Comparison of ENCODE assay signal across 13 mouse cellular contexts in the genomic region with DNA sequence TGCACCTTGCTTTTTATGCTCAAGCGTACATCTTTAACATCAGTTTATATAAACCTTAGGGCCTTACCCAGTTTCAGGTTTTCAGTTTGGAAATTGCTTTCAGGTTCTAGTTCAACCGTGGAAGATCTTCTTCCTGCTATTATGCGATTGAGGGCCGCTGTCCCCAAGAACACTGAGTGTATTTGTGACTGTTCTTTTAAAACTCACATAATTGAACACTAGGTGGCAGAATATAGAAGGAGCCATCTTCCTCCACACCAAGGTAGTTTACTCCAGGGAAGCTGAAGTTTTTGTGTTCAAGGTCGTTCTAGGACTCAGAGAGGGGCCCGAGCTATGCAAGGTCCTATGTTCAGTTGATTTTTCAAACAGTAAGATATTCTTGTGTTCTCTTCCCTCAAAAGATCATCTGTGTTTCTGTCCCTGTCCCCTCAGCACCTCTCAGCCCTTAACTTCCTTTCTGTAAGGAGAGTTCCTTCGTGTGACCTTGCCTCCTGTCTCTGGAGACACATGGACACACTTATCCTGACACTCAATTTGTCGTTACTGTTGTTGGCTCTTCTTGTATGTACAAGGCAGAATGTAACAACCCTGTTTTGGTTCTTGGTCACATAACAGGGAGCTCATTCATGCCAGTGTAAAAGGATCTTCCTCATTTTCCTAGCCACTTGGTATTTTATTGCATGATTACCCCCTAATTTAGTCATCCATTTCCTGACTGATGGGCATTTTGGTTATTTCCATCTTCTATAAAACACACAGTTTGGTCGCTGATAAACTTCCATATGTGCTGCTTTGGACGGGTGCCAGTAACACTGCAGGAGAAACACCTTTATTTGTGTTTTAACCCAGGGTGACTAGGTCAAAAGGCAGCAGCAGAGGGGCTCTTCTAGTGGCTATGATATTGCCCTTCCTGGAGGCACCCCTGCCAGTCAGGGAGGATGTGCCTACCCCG. TPM values are rescaled to one million over a fixed set of nuclear protein-coding genes. Genes with fewer than 3 reads are reported as not detected.
DNase-seq lines count a peak whose midpoint lies in the region; ATAC-seq and TF ChIP-seq lines count a peak whose summit lies in the region.
"Had no signal": no experiment of that assay in that cellular context is flagged by ENCODE, and none has a peak within 500 bp of the region (broad histone marks: within the 10 kb centered on the region; RNA-seq: fewer than 3 reads in every experiment).

No protein-coding gene starts in this region.

- DNase-seq in frontal cortex, postnatal 36 days (ENCODE audit: low spot score in 2 of 2): no peak
- peak; percentile 53 for DNase-seq in lung, embryonic 14.5 days
- DNase-seq in lung, adult 18-20 months: no peak
- no peak for DNase-seq in urinary bladder, adult 2 months (ENCODE audit: low spot score)
- DNase-seq in ovary, adult 18-20 months (ENCODE audit: low spot score): no peak
- DNase-seq: kidney, adult 11 months had no signal

- no peak overlapping the region for H3K4me2 ChIP-seq in lung, embryonic 14.5 days
- H3K4me2 ChIP-seq: limb, embryonic 13.5 days had no signal

- no peak overlapping the region for H3K4me3 ChIP-seq in lung, embryonic 14.5 days (ENCODE audit: low read depth, low read length)
- no peak overlapping the region for H3K4me3 ChIP-seq in bone marrow macrophage, adult 2 months (ENCODE audit: insufficient read depth, low read length)
- H3K4me3 ChIP-seq: heart, embryonic 10.5 days; limb, embryonic 13.5 days; midbrain, embryonic 10.5 days had no signal

- H3K9ac ChIP-seq in lung, embryonic 14.5 days: no peak overlapping the region
- H3K9ac ChIP-seq: limb, embryonic 13.5 days had no signal

- TF ChIP-seq POLR2A in bone marrow macrophage, adult 2 months (IDR thresholded peaks at IDR 0.05; ENCODE audit: borderline replicate concordance, low read depth, low read length): no peak

- H3K27ac ChIP-seq in lung, embryonic 14.5 days (ENCODE audit: low read depth): no peak overlapping the region
- H3K27ac ChIP-seq in bone marrow macrophage, adult 2 months (ENCODE audit: insufficient read depth, low read depth, low read length): peak overlapping the region; percentile 58
- H3K27ac ChIP-seq: heart, embryonic 10.5 days; limb, embryonic 13.5 days; midbrain, embryonic 10.5 days had no signal

- no peaks in the 10 kb centered on the region for H3K9me3 ChIP-seq in lung, embryonic 14.5 days (ENCODE audit: low read depth, low read length)
- H3K9me3 ChIP-seq: heart, embryonic 10.5 days; limb, embryonic 13.5 days; midbrain, embryonic 10.5 days had no signal

- TF ChIP-seq CTCF in lung, embryonic 14.5 days (IDR thresholded peaks at IDR 0.05; ENCODE audit: low read depth): peak; percentile 50
- TF ChIP-seq CTCF in bone marrow macrophage, adult 2 months (IDR thresholded peaks at IDR 0.05; ENCODE audit: low read depth, low read length): no peak

- no peaks in the 10 kb centered on the region for H3K27me3 ChIP-seq in lung, embryonic 14.5 days (ENCODE audit: insufficient read depth, low read length)
- H3K27me3 ChIP-seq: limb, embryonic 13.5 days had no signal

- H3K4me1 ChIP-seq in lung, embryonic 14.5 days (ENCODE audit: insufficient read depth): no peaks in the 10 kb centered on the region
- H3K4me1 ChIP-seq in bone marrow macrophage, adult 2 months (ENCODE audit: control insufficient read depth, insufficient read depth, low read length): peaks cover 52% of the 10 kb centered on the region

- no peaks in the 10 kb centered on the region for H3K36me3 ChIP-seq in lung, embryonic 14.5 days (ENCODE audit: insufficient read depth)
- H3K36me3 ChIP-seq: limb, embryonic 13.5 days; midbrain, embryonic 10.5 days had no signal

- WGBS in lung, embryonic 14.5 days: 52% methylated on average over 11 of the region's 11 CpGs

- ATAC-seq in frontal cortex, adult (ENCODE audit: low TSS enrichment): peak; percentile 38; the same call in 1 of the 2 replicates
- ATAC-seq in lung, embryonic 14.5 days (ENCODE audit: insufficient read depth): no peak
- peak; percentile 20; the same call in 1 of the 2 replicates for ATAC-seq in neutrophil, adult 5-6 weeks (ENCODE audit: extremely low read depth, insufficient number of reproducible peaks, low FRiP score, poor library complexity, severe bottlenecking)

RNA-seq across cellular contexts. Expression of a gene that starts 20.3 kb away (rescaled TPM):
- 108 and 122 TPM in 2 replicates for polyA plus RNA-seq in lung, embryonic 14.5 days (2014; fragmentation: Nextera tagmentation; extraction: Ambion mirVana)
- 326 and 363 TPM in 2 replicates for polyA plus RNA-seq in bone marrow macrophage, adult 2 months (2012; ENCODE audit: insufficient read depth, insufficient read length, missing spikeins)
- total RNA-seq in neutrophil, adult 5-6 weeks (2017): 331 and 365 TPM in 2 replicates
- 110 and 127 TPM in 2 replicates for polyA plus RNA-seq in urinary bladder, adult 2 months (2012; rRNA removed)

RNA-seq across cellular contexts. Expression of a gene that starts 42.5 kb away (rescaled TPM):
- 12.2 TPM in 1 of 2 replicates, not detected in the other for polyA plus RNA-seq in lung, embryonic 14.5 days (2014; fragmentation: Nextera tagmentation; extraction: Ambion mirVana)
- 8.7 and 11.2 TPM in 2 replicates for polyA plus RNA-seq in bone marrow macrophage, adult 2 months (2012; ENCODE audit: insufficient read depth, insufficient read length, missing spikeins)
- total RNA-seq in neutrophil, adult 5-6 weeks (2017): 7.8 and 27.3 TPM in 2 replicates
- polyA plus RNA-seq in urinary bladder, adult 2 months (2012; rRNA removed): 1.5 TPM in 1 of 2 replicates, not detected in the other
- polyA plus RNA-seq: embryonic facial prominence, embryonic 14.5 days; heart, embryonic 10.5 days had no signal

RNA-seq across cellular contexts. Expression of a gene that starts 51.3 kb away (rescaled TPM):
- polyA plus RNA-seq in lung, embryonic 14.5 days (2014; fragmentation: Nextera tagmentation; extraction: Ambion mirVana): 35.4 and 38.0 TPM in 2 replicates
- 3.3 and 8.0 TPM in 2 replicates for polyA plus RNA-seq in bone marrow macrophage, adult 2 months (2012; ENCODE audit: insufficient read depth, insufficient read length, missing spikeins)
- 14.3 and 27.9 TPM in 2 replicates for total RNA-seq in neutrophil, adult 5-6 weeks (2017)
- 54.2 and 72.7 TPM in 2 replicates for polyA plus RNA-seq in urinary bladder, adult 2 months (2012; rRNA removed)

RNA-seq across cellular contexts. Expression of a gene that starts 53.3 kb away (rescaled TPM):
- polyA plus RNA-seq in lung, embryonic 14.5 days (2014; fragmentation: Nextera tagmentation; extraction: Ambion mirVana): 14.3 and 29.3 TPM in 2 replicates
- polyA plus RNA-seq in bone marrow macrophage, adult 2 months (2012; ENCODE audit: insufficient read depth, insufficient read length, missing spikeins): 2.6 and 3.5 TPM in 2 replicates
- total RNA-seq in neutrophil, adult 5-6 weeks (2017): 56.0 and 68.1 TPM in 2 replicates
- 30.4 and 53.1 TPM in 2 replicates for polyA plus RNA-seq in urinary bladder, adult 2 months (2012; rRNA removed)
